Mouse (Mus musculus) bone marrow, adult 2 months (tissue): ENCODE data around the gene Smyd1.

Source experiments
- CTCF ChIP-seq: fragments of 200-500 bp; IDR thresholded peaks from 2 replicates; pipeline ENCODE4 v1.5.1; 2011; ENCODE audit warnings: low read length, control low read depth; ENCODE audit not compliant: control insufficient read depth, insufficient read depth
- POLR2A ChIP-seq: fragments of 200-500 bp; IDR thresholded peaks from 2 replicates; pipeline ENCODE4 v1.6.1; 2011; ENCODE audit warnings: low read depth, mild to moderate bottlenecking, control low read depth, low read length, borderline replicate concordance; ENCODE audit not compliant: control insufficient read depth

- TF ChIP-seq CTCF = no peak
- TF ChIP-seq POLR2A = no peak
These were observed 67.6 kb downstream of the Smyd1 start for GRCm38 (mm10) chr6:71254456-71254855.
